Mouse (Mus musculus): ENCODE data around the gene Ifnk. TPM values are rescaled to one million over a fixed set of nuclear protein-coding genes. Genes with fewer than 3 reads are reported as not detected.

Gene Ifnk
- polyA plus RNA-seq (2012; rRNA removed), result not detected in 2 replicates

DNA sequence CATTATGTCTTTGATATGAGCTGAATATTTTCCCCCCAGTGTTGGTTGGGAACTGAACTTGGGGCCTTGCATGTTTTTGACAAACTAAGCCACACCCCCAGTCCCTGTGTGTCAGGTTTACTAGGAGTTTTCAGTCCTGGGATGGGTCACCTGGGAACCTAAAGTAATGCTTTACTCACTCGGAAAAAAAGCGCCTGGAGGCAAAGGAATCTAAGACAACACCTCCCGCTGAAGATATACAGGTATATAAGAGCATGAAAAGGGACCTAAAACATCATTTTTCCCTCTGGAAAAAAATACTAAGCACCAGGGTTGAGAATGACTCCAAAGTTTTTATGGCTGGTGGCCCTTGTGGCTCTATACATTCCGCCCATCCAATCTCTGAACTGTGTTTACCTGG, at the start of gene Ifnk:
Gene Ifnk, plus strand, starts transcription at position 301 of the 400 bp plus-strand sequence.

DNA sequence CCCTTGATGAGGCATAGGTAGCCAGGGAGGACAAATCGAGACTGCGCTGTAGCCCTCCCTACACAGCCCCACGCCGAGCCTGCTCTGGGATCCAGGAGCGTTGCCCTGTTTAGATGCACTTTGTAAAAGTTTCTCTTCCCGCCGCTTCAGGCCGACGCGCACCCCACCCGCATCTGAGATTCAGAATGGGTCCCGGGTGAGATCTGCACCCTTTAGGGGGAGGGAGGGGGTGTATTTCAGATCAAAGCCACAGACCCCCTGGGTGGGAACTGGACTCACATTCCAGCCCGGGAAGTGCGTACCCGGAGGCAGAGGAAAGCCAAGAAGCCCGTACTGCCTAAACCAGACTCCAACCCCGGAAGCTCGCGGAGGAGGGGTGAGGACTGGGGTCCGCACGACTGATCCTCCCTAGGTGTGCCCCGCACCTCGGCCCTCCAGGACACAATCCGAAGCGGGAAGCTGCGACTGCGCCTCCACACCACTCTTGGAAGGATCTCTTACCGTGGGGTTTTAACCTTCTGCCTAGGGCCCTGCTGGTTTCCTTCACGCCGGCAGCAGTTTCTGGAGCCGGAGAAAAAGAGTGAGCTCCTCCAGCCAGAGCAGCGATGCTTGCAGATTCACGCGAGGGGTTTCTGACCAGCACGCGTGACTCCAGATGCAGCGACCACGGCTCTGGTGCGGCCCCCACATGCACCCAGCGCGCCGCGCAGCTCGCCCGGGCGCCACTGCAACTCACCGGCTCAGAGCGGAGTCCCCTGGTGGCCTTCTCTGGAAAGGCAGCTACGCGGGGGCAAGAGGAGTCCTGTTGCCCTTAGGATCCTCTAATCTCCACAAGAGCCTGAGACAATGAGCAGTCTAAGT, 5.1 kb downstream of the Ifnk start, which contains the start of gene Mob3b:
Gene Mob3b, minus strand, starts transcription at position 734 of the 861 bp plus-strand sequence.

Other genes with a start within 250 kb of the Ifnk start
- 6.2 and 8.4 TPM in 2 replicates for gene Mob3b, start 5.4 kb downstream of the Ifnk start, polyA plus RNA-seq (2012; rRNA removed)
- 6.3 and 6.6 TPM in 2 replicates for gene C9orf72, start 74.1 kb downstream of the Ifnk start, polyA plus RNA-seq (2012; rRNA removed)

Measured in ovary, adult 2 months (tissue).